Mouse (Mus musculus) myocyte (in vitro differentiated cells): ENCODE results near the gene Tac2.

Experiments
- CEBPB ChIP-seq: IDR thresholded peaks from 2 replicates; pipeline ENCODE4 v1.6.1; 2011; ENCODE audit warnings: mild to moderate bottlenecking, moderate library complexity; ENCODE audit not compliant: poor library complexity, insufficient read depth, severe bottlenecking
- MAX ChIP-seq: IDR thresholded peaks from one replicate; pipeline ENCODE4 v1.6.1; 2011; ENCODE audit warnings: low read depth, mild to moderate bottlenecking, control low read depth
- MYOD1 ChIP-seq, 3 experiments: IDR thresholded peaks; one replicate each; pipeline ENCODE4 v1.6.1; 2011; ENCODE audit warnings: control low read depth in 2 of 3, low read depth in 2 of 3, mild to moderate bottlenecking in 2 of 3, moderate library complexity in 1 of 3; ENCODE audit not compliant: insufficient read length in 2 of 3, control insufficient read depth in 1 of 3
- MYOG ChIP-seq, 3 experiments: IDR thresholded peaks; one replicate each; pipeline ENCODE4 v1.6.1; 2011; ENCODE audit warnings: control low read depth in 2 of 3, low read depth in 2 of 3, mild to moderate bottlenecking in 2 of 3; ENCODE audit not compliant: insufficient read length in 2 of 3, control insufficient read depth in 1 of 3, insufficient read depth in 1 of 3
- POLR2A ChIP-seq: IDR thresholded peaks from one replicate; pipeline ENCODE4 v1.6.1; 2011; ENCODE audit warnings: low read depth, mild to moderate bottlenecking, control low read depth, moderate library complexity; ENCODE audit not compliant: insufficient read length
- POLR2AphosphoS2 ChIP-seq: IDR thresholded peaks from one replicate; pipeline ENCODE4 v1.6.1; 2011; ENCODE audit warnings: low read depth, control low read depth; ENCODE audit not compliant: insufficient read length
- REST ChIP-seq: IDR thresholded peaks from one replicate; pipeline ENCODE4 v1.6.1; 2011; ENCODE audit warnings: mild to moderate bottlenecking, control low read depth, moderate library complexity; ENCODE audit not compliant: insufficient read depth, insufficient read length
- SRF ChIP-seq: IDR thresholded peaks from one replicate; pipeline ENCODE4 v1.6.1; 2011; ENCODE audit warnings: low read depth; ENCODE audit not compliant: control insufficient read depth, insufficient read length
- TCF12 ChIP-seq: IDR thresholded peaks from one replicate; pipeline ENCODE4 v1.6.1; 2011; ENCODE audit warnings: mild to moderate bottlenecking, control low read depth; ENCODE audit not compliant: poor library complexity, insufficient read depth, severe bottlenecking
- TCF3 ChIP-seq: IDR thresholded peaks from one replicate; pipeline ENCODE4 v1.6.1; 2011; ENCODE audit warnings: low read depth, control low read depth; ENCODE audit not compliant: insufficient read length
- USF1 ChIP-seq: IDR thresholded peaks from one replicate; pipeline ENCODE4 v1.6.1; 2011; ENCODE audit warnings: low read depth, mild to moderate bottlenecking, control low read depth, moderate library complexity

DNA sequence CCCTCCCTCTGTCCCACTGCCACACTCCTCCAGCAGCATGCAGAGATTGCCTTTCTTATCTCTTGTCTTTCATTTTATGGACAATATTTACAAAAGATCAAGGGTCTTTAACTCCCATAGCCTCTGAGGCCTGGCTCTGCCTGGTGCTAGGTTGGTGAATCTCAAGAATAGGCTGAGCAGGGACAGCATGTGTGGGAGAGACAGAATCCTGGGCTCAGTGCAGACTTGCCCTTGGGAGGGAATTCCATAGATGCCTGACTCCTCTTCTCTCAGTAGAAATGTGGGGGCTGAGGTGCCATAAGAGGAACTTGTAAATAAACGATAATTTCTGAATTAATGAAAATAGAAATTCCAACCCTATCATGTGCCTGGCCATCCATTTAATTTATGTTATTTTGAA lies 42.3 kb downstream of the Tac2 start:
- TF ChIP-seq POLR2A (no peak), REST (no peak), POLR2AphosphoS2 (no peak), MYOG (IDR thresholded peaks at IDR 0.05; ENCODE audit: control insufficient read depth in 1 of 3, insufficient read depth in 1 of 3, insufficient read length in 2 of 3, low read depth in 2 of 3) (no peak), TCF3 (no peak), USF1 (no peak), CEBPB (no peak), TCF12 (no peak), MAX (no peak), SRF (no peak), MYOD1 (IDR thresholded peaks at IDR 0.05; ENCODE audit: control insufficient read depth in 1 of 3, insufficient read length in 2 of 3, low read depth in 2 of 3) (no peak)
